Mouse (Mus musculus) heart, embryonic 11.5 days (tissue): ENCODE results near the gene Fer. TPM values are rescaled to one million over a fixed set of nuclear protein-coding genes. Genes with fewer than 3 reads are reported as not detected.

Experiments used
- ATAC-seq: fragments of 200-750 bp; cut with Nextera tagmentation; replicated peaks from 2 replicates; pipeline ENCODE4 v1.8.0; 2017; ENCODE audit warnings: moderate library complexity; ENCODE audit not compliant: insufficient number of reproducible peaks, low FRiP score, low TSS enrichment
- H3K27ac ChIP-seq: fragments of 300-500 bp; sonication (generic); 2 replicates; pipeline ENCODE4 v1.5.1; 2014; ENCODE audit warnings: mild to moderate bottlenecking, low read depth, low read length
- H3K27me3 ChIP-seq: fragments of 300-500 bp; sonication (generic); 2 replicates; pipeline ENCODE4 v1.6.1; 2014; ENCODE audit warnings: mild to moderate bottlenecking, low read length, mixed read lengths; ENCODE audit not compliant: control insufficient read depth, insufficient read depth
- H3K36me3 ChIP-seq: fragments of 300-500 bp; sonication (generic); 2 replicates; pipeline ENCODE4 v1.6.1; 2014; ENCODE audit warnings: mild to moderate bottlenecking, low read length, moderate library complexity, mixed read lengths; ENCODE audit not compliant: control insufficient read depth, insufficient read depth
- H3K4me1 ChIP-seq: fragments of 300-500 bp; sonication (generic); 2 replicates; pipeline ENCODE4 v1.6.1; 2014; ENCODE audit warnings: low read length; ENCODE audit not compliant: control insufficient read depth, insufficient read depth
- H3K4me2 ChIP-seq: fragments of 300-500 bp; sonication (generic); 2 replicates; pipeline ENCODE4 v1.6.1; 2014; ENCODE audit warnings: mild to moderate bottlenecking, moderate library complexity
- H3K4me3 ChIP-seq: fragments of 300-500 bp; sonication (generic); 2 replicates; pipeline ENCODE4 v1.5.1; 2014; ENCODE audit warnings: low read depth, low read length
- H3K9ac ChIP-seq: fragments of 300-500 bp; sonication (generic); 2 replicates; pipeline ENCODE4 v1.6.1; 2014; ENCODE audit warnings: mild to moderate bottlenecking, low read depth, low read length, moderate library complexity
- H3K9me3 ChIP-seq: fragments of 300-500 bp; sonication (generic); replicated peaks from 2 replicates; pipeline ENCODE4 v1.6.1; 2016; ENCODE audit warnings: low read length; ENCODE audit not compliant: control insufficient read depth
- WGBS: fragments of 180-500 bp; shearing (Covaris S2); extraction: QIAGEN DNeasy Blood & Tissue Kit; methylation state at CpG from one replicate; pipeline ENCODE4 v1.1.7; 2014; ENCODE audit not compliant: insufficient replicate concordance; 5-methylcytosine and 5-hydroxymethylcytosine counted together
- polyA plus RNA-seq: library from polyadenylated mRNA; unstranded; fragments of >200 nt; fragmentation: Nextera tagmentation; extraction: Ambion mirVana; gene quantifications from 2 replicates; pipeline ENCODE4 v1.2.1, GENCODE M21; 2014

Gene Fer
- polyA plus RNA-seq, 1 experiment from 2014 or later: 26.6 TPM

DNA sequence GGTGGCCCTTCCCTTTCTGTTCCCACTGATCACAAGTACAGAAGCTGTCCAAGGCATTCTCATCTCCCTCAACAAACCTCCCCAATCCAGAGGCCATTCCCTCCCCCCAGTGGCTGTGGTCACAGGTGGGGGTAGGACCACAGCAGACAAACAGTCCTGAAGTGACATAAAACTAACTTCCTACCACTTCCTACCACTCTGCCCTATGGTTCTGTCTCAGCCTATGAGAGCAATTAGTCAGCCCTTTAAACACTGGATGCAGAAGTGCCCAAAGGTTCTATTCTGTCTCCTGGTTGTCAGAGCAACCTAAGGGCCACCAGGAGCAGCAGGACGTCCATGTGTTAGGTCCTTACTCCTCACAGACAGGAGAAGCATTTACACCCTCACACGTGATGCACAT, 309.6 kb downstream of the Fer start:
- ATAC-seq: no peak
- H3K4me2 ChIP-seq: no peak overlapping the region
- no peak overlapping the region for H3K4me3 ChIP-seq
- H3K9ac ChIP-seq: no peak overlapping the region
- H3K27me3 ChIP-seq: no peaks in the 10 kb centered on the region
- H3K4me1 ChIP-seq: no peaks in the 10 kb centered on the region
- H3K27ac ChIP-seq: no peak overlapping the region
- 74% methylated on average over 2 of the region's 2 CpGs for WGBS
- no peaks in the 10 kb centered on the region for H3K36me3 ChIP-seq
- H3K9me3 ChIP-seq: no peaks in the 10 kb centered on the region

DNA sequence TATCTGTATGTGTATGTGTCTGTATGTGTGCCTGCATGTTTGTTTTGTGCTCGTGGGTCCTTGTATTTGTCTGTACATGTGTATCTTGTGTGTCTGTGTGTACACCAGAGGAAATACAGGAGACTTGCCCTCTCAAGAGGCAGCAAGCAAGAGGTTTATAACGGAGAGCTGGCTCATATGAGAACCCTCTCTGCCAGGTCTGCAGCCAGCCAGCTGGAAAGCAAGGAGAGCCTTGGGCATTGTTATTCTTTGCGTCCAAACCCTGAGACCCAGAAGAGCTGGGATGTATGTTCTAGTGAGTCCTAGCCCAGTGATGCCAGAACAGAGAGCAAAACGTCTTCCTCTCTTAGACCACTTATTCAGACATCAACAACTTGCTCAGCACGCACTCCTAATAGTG, 317.7 kb downstream of the Fer start:
- 82% methylated on average over 5 of the region's 5 CpGs for WGBS
- Histone ChIP-seq H3K9ac (no peak overlapping the region), H3K4me1 (no peaks in the 10 kb centered on the region), H3K27me3 (no peaks in the 10 kb centered on the region), H3K36me3 (no peaks in the 10 kb centered on the region), H3K27ac (no peak overlapping the region), H3K9me3 (no peaks in the 10 kb centered on the region), H3K4me3 (no peak overlapping the region), H3K4me2 (no peak overlapping the region)
- no peak for ATAC-seq

DNA sequence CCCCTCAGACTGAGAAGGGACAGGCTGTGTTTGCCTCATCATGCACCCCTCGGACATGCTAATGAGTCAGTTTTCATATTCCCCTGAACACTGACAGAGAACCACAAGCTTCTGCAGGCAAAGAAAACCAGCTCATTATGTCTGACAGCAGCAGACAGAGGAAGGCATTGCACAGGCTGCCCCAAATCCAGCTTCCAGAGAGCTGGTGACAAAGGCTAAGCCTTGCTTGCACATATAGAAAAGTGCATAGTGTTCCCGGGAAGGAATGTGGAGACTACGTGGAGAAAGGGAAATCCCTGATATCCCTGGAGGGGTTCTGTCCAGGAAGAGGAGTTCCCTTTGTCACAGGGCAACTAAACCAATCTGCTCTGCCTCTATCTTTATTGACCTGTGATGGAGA, 318.4 kb downstream of the Fer start:
- H3K27ac ChIP-seq: no peak overlapping the region
- no peak overlapping the region for H3K4me3 ChIP-seq
- no peaks in the 10 kb centered on the region for H3K27me3 ChIP-seq
- no peak for ATAC-seq
- no peaks in the 10 kb centered on the region for H3K4me1 ChIP-seq
- H3K9me3 ChIP-seq: no peaks in the 10 kb centered on the region
- H3K4me2 ChIP-seq: no peak overlapping the region
- no peaks in the 10 kb centered on the region for H3K36me3 ChIP-seq
- H3K9ac ChIP-seq: no peak overlapping the region
- WGBS: 47% methylated on average over 3 of the region's 3 CpGs

DNA sequence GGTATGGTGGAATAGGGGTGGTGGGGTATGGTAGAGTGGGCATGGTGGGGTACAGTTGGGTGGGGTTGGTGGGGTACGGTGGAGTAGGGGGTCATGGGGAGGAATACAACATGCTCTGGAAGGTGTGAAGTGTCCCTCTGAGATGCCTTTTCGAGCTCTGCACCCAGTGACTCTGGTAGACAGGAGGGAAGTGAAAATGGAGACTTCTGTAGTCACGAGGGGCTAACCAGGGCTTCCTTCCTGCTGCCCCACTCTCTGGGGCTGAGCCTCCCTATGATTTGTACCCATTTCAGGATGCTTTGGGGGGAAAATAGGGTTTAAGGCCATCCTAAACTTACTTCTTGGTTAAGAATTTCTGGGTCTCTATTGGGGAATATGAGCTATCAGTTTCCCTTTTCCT, 319.7 kb downstream of the Fer start:
- no peak for ATAC-seq
- Histone ChIP-seq H3K4me1 (no peaks in the 10 kb centered on the region), H3K9ac (no peak overlapping the region), H3K9me3 (no peaks in the 10 kb centered on the region), H3K4me2 (no peak overlapping the region), H3K27me3 (no peaks in the 10 kb centered on the region), H3K36me3 (no peaks in the 10 kb centered on the region), H3K27ac (no peak overlapping the region), H3K4me3 (no peak overlapping the region)
- 79% methylated on average over 3 of the region's 3 CpGs for WGBS

DNA sequence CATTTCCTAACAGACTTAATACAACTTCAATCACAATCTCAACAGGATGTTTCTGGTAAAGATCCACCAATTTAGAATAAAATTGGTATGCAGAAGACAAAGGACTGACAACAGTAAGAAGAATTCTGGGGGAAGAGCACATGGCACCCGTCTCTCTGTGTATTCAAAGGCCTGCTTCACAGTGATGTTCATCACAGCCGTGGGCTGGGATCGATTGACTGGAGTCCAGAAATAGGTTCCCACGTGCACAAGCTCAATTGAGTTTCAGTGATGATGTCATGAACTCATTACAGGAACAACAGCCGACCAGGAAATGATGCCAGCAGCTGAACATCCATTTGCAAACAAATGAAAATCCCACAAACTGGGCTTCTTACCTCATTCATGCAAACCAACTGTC, 320.3 kb downstream of the Fer start:
- ATAC-seq: no peak
- Histone ChIP-seq H3K4me2 (no peak overlapping the region), H3K9ac (no peak overlapping the region), H3K4me3 (no peak overlapping the region), H3K4me1 (no peaks in the 10 kb centered on the region), H3K36me3 (no peaks in the 10 kb centered on the region), H3K9me3 (no peaks in the 10 kb centered on the region), H3K27ac (no peak overlapping the region), H3K27me3 (no peaks in the 10 kb centered on the region)
- 54% methylated on average over 5 of the region's 5 CpGs for WGBS

Other genes starting within 250 kb of the Fer start
- gene A930002H24Rik, start 729 bp downstream of the Fer start, polyA plus RNA-seq: 2.9 and 4.3 TPM in 2 replicates